Mouse (Mus musculus): ENCODE results near the gene Grwd1. TPM values are rescaled to one million over a fixed set of nuclear protein-coding genes. Genes with fewer than 3 reads are reported as not detected.

Grwd1 gene
- polyA plus RNA-seq, 1 experiment from 2014 or later: 16.4 TPM

DNA sequence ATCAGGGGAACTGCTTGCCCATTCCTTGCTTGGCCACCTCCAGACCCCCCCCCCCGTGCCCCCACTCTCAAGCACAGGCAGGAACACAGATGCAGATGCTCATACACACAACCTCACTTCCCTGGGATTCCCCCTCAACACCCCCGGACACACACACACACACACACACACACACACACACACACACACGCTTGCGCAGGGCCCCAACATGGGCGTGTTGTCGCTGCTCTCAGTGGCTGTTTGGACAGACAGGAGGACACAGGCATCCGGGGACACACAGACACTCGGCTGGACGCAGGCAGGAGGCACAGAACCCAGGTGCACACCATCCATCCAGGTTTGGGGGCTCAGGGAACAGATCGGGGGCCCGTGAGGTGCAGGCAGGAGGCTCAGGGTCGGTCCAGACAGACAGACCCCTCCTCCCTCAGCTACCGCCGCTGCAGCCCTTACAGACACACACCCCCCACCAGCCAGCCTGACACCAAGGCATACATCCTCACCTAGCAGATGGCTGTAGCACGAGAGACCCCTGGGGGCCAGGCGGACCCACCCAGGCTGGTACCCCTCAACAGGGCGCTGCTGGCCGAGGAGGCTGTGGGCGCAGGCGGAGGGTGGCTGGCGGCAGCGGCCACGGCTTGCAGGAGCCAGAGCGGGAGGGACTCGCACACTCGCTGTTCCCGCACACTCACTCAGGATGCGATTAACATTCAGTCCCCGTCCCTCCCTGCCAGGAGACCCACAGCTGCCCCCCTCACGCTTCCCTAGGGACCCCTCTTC lies 39.7 kb upstream of the Grwd1 start:
- Histone ChIP-seq H3K9ac (ENCODE audit: low read depth, low read length) (peak overlapping the region; percentile 22; the same call in 1 of the 2 replicates), H3K4me2 (replicated peaks; ENCODE audit: low read depth) (peak overlapping the region; percentile 64), H3K9me3 (ENCODE audit: control insufficient read depth) (no peaks in the 10 kb centered on the region), H3K36me3 (ENCODE audit: control insufficient read depth, insufficient read depth) (peaks cover 7% of the 10 kb centered on the region; the same call in 1 of the 2 replicates), H3K4me1 (replicated peaks; ENCODE audit: control insufficient read depth, insufficient read depth, low read length) (no peaks in the 10 kb centered on the region; the same call in 1 of the 2 replicates), H3K27ac (ENCODE audit: low read depth, low read length) (no peak overlapping the region), H3K4me3 (ENCODE audit: low read depth, low read length) (peak overlapping the region; percentile 28), H3K27me3 (replicated peaks; ENCODE audit: control insufficient read depth, insufficient read depth, low read length) (no peaks in the 10 kb centered on the region; the same call in 1 of the 2 replicates)
- no peak for TF ChIP-seq CTCF (IDR thresholded peaks at IDR 0.05; ENCODE audit: low read depth)
- ATAC-seq: no peak
- 7% methylated on average over 30 of the region's 30 CpGs for WGBS

DNA sequence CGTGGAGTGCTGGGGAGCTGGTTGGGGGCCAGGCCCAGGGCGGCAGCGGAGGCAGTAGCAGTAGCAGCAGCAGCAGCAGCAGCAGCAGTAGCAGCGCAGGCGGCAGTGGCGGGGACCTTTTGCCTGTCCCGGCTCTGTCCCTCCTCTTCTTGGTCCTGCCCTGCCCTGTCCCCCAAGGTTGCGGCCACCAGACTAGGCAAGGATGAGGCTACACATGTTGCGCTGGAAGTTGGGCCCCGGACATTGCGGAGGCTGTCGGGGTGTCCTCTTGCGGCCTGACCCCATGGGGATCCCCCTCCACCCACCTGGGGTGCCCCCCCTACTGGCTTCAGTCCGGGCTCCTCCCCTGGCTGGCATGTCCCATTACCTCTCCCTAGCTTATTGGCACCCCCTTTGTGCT lies 39.0 kb upstream of the Grwd1 start:
- H3K36me3 ChIP-seq (ENCODE audit: control insufficient read depth, insufficient read depth): 0 out of 2 replicates have a peak, but pooled peaks cover 5% of the 10 kb centered on the region
- TF ChIP-seq CTCF (IDR thresholded peaks at IDR 0.05; ENCODE audit: low read depth): no peak
- H3K27me3 ChIP-seq (replicated peaks; ENCODE audit: control insufficient read depth, insufficient read depth, low read length): no peaks in the 10 kb centered on the region; the same call in 1 of the 2 replicates
- H3K4me3 ChIP-seq (ENCODE audit: low read depth, low read length): peak overlapping the region; percentile 28
- no peak for ATAC-seq
- 7% methylated on average over 13 of the region's 14 CpGs for WGBS
- no peak overlapping the region for H3K9ac ChIP-seq (ENCODE audit: low read depth, low read length)
- no peak overlapping the region for H3K27ac ChIP-seq (ENCODE audit: low read depth, low read length)
- H3K4me2 ChIP-seq (replicated peaks; ENCODE audit: low read depth): peak overlapping the region; percentile 64
- no peaks in the 10 kb centered on the region for H3K9me3 ChIP-seq (ENCODE audit: control insufficient read depth)
- H3K4me1 ChIP-seq (replicated peaks; ENCODE audit: control insufficient read depth, insufficient read depth, low read length): no peaks in the 10 kb centered on the region; the same call in 1 of the 2 replicates

DNA sequence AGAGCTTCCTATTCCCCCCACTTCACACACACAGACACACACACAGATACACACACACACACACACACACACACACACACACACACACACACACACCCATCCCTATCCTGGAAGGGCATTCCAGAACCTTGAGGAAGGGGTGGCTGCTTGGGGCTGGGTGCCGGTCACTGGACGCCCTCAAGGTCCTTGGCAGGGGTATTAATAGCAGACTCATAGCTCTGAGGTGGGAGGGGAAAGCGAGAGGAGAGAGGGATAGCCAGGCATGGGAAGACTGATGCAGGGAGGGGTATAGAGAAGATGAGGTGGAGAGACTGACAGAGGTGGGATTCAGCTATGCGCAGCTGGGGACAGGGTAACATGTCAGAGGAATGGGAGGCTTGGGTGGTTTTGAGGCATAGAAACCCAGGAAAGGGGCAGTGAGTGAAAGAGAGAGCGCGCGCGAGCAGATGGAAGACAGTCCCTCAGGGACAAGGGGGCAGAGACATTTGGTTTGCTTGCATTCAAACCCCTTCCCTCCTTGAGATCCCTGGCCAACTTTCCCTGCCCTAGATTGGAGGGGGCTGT lies 38.4 kb upstream of the Grwd1 start:
- Histone ChIP-seq H3K4me1 (replicated peaks; ENCODE audit: control insufficient read depth, insufficient read depth, low read length) (no peaks in the 10 kb centered on the region; the same call in 1 of the 2 replicates), H3K4me3 (ENCODE audit: low read depth, low read length) (peak overlapping the region; percentile 28; the same call in 1 of the 2 replicates), H3K9me3 (ENCODE audit: control insufficient read depth) (no peaks in the 10 kb centered on the region), H3K36me3 (ENCODE audit: control insufficient read depth, insufficient read depth) (0 out of 2 replicates have a peak, but pooled peaks cover 3% of the 10 kb centered on the region), H3K27me3 (replicated peaks; ENCODE audit: control insufficient read depth, insufficient read depth, low read length) (no peaks in the 10 kb centered on the region; the same call in 1 of the 2 replicates), H3K4me2 (replicated peaks; ENCODE audit: low read depth) (peak overlapping the region; percentile 64), H3K9ac (ENCODE audit: low read depth, low read length) (no peak overlapping the region), H3K27ac (ENCODE audit: low read depth, low read length) (peak overlapping the region; percentile 51; the same call in 1 of the 2 replicates)
- no peak for ATAC-seq
- WGBS: 39% methylated on average over 8 of the region's 8 CpGs
- no peak for TF ChIP-seq CTCF (IDR thresholded peaks at IDR 0.05; ENCODE audit: low read depth)

DNA sequence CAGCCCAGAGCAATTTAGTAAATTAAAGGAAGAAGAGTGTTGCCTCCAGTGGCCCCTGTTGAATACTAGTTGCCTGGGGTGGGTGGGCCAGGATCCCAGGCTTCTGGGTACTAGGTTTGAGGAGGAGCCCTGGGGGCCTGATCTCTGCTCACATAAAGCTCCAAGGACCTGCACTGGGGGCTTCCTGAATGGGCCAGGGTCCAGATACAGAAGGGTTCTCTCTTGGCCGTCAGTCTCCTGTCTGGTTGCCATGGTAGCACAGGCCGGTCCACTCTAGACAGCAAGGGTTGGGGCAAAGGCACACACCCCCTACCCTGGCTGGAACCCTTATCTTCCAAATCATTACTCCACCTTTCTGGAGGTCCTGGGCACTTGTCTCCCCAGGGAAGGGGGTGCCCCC lies 37.1 kb upstream of the Grwd1 start:
- TF ChIP-seq CTCF (IDR thresholded peaks at IDR 0.05; ENCODE audit: low read depth): no peak
- no peak overlapping the region for H3K9ac ChIP-seq (ENCODE audit: low read depth, low read length)
- H3K9me3 ChIP-seq (ENCODE audit: control insufficient read depth): no peaks in the 10 kb centered on the region
- no peaks in the 10 kb centered on the region; the same call in 1 of the 2 replicates for H3K27me3 ChIP-seq (replicated peaks; ENCODE audit: control insufficient read depth, insufficient read depth, low read length)
- no peak overlapping the region for H3K4me3 ChIP-seq (ENCODE audit: low read depth, low read length)
- no peak for ATAC-seq
- no peaks in the 10 kb centered on the region for H3K36me3 ChIP-seq (ENCODE audit: control insufficient read depth, insufficient read depth)
- H3K4me1 ChIP-seq (replicated peaks; ENCODE audit: control insufficient read depth, insufficient read depth, low read length): no peaks in the 10 kb centered on the region; the same call in 1 of the 2 replicates
- WGBS: 36% methylated on average over 2 of the region's 2 CpGs
- peak overlapping the region; percentile 64 for H3K4me2 ChIP-seq (replicated peaks; ENCODE audit: low read depth)
- H3K27ac ChIP-seq (ENCODE audit: low read depth, low read length): peak overlapping the region; percentile 55; the same call in 1 of the 2 replicates

DNA sequence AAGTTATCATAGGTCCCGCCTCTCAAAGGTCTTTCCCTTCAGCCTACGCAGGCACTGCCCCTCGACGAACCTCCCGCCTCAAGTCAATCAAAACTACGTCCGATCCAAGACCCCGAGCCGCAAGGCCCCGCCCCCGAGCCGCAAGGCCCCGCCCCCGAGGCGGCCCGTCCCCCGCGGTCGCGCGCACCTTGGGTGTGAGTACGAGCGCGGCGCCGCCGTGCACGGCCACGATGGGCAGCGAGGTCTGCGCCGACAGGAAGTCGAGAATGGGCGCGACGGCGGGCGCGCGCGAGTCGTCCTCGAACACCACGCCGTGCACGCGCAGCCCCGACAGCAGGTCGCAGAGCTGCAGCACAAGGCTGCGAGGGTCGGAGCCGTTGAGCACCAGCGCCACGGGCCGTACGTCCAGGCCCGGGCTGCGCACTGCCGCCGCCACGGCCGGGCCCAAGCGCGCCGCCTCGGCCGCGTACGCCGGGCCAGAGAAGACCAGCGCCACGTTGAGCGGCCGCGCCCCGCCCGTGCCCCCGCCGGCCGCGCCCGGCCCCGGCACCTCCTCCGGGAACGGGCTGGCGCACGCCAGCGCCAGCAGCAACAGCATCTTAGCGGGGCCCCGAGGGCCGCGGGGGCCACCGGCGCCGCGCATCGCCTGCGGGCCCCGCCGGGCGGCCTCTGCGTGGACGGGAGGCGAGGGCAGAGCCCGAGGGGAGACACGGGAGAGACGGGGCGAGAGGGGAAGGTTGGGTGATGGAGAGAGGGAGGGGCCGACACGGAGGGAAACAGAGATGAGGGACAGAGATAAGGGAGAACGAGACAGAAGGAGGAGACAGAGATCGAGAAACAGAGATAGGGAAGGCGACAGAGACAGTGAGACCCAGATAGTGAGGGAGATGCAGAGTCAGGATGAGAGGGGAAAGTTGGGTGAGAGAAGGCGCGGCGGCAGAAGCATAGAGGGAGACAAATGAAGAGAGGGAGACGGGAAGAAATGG lies 35.5 kb upstream of the Grwd1 start:
- Histone ChIP-seq H3K36me3 (ENCODE audit: control insufficient read depth, insufficient read depth) (no peaks in the 10 kb centered on the region), H3K4me3 (ENCODE audit: low read depth, low read length) (peak overlapping the region; percentile 63), H3K27me3 (replicated peaks; ENCODE audit: control insufficient read depth, insufficient read depth, low read length) (no peaks in the 10 kb centered on the region; the same call in 1 of the 2 replicates), H3K4me1 (replicated peaks; ENCODE audit: control insufficient read depth, insufficient read depth, low read length) (no peaks in the 10 kb centered on the region; the same call in 1 of the 2 replicates), H3K27ac (ENCODE audit: low read depth, low read length) (peak overlapping the region; percentile 78), H3K9me3 (ENCODE audit: control insufficient read depth) (no peaks in the 10 kb centered on the region), H3K9ac (ENCODE audit: low read depth, low read length) (peak overlapping the region; percentile 74), H3K4me2 (replicated peaks; ENCODE audit: low read depth) (peak overlapping the region; percentile 95)
- peak; percentile 86 for ATAC-seq
- WGBS: 1% methylated on average over 113 of the region's 117 CpGs
- TF ChIP-seq CTCF (IDR thresholded peaks at IDR 0.05; ENCODE audit: low read depth): no peak
